Mouse (Mus musculus) cerebellum, adult 8-10 months (tissue): ENCODE measurements around the gene Klk12.

Experiments
- DNase-seq: peaks from one replicate; pipeline ENCODE4 v3.0.0; 2022

Gene Klk12

GRCm38 (mm10) chr7:43797333-43797769, 28.7 kb downstream of the Klk12 start, which contains the start of gene Klk8:
Gene Klk8 (plus strand): TSS chr7:43797577.
- no peak for DNase-seq

- no peak for DNase-seq
Measured at GRCm38 (mm10) chr7:43797844-43798462, 29.3 kb downstream of the Klk12 start.

GRCm38 (mm10) chr7:43799876-43800275, 31.2 kb downstream of the Klk12 start:
- DNase-seq, result no peak

DNA sequence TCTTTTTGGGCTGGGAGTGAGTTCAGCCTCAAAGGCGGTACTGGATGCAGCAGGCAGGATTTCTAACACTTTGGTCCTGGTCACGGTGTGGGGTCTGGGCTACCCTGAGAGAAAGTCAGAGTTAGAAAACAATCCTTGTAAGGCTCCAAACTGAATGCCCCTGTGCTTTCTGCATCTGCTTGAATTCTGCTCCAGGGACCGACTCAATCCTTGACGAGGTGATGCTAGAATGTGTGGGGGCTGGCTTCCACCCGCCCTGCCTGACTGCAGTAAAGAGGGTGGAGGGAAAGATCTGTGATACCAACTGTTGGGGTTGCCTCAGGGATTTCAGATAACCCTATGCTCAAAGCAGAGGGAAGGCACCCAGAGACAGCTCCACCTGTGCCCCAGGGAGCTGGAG, 42.3 kb downstream of the Klk12 start, which contains the start of gene Klk7:
Klk7 (plus strand) TSS at position 301 of the 400 bp plus-strand sequence.
- DNase-seq, result no peak

- DNase-seq, result no peak
Measured at GRCm38 (mm10) chr7:43815211-43815610, 46.5 kb downstream of the Klk12 start.

GRCm38 (mm10) chr7:43816746-43817145, 48.0 kb downstream of the Klk12 start:
- DNase-seq, result no peak

DNA sequence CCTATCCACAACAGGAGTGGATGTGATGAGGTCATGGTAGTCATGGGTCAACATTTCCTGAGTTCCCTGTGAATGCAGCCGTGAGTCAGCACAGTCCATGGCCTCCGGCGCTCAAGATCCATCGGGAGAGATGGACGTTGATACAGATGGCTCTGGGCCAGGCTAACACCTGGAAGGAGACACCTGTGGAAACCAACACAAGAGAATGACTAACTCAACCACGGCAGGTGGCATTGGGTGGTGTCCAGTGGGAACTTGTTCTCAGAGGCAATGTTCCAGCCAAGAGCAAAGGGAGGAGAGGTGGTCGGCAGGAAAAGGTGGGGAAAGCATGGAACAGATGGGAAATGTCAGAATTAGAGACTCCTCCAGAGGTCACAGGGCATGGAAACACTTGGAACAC, 52.9 kb downstream of the Klk12 start:
- no peak for DNase-seq
